Mouse (Mus musculus) G1E (cell line): Measurements from ENCODE around the gene Unc5b.

Experiments used
- CTCF ChIP-seq: IDR thresholded peaks from 2 replicates; pipeline ENCODE4 v1.5.1; 2012; ENCODE audit warnings: low read depth, low read length, inconsistent platforms, mixed read lengths
- GATA1 ChIP-seq: IDR thresholded peaks from 2 replicates; pipeline ENCODE4 v1.6.1; 2012; ENCODE audit warnings: borderline replicate concordance, low read length, inconsistent platforms, mixed read lengths
- POLR2AphosphoS5 ChIP-seq: IDR thresholded peaks from 2 replicates; pipeline ENCODE4 v1.6.1; 2012; ENCODE audit warnings: low read depth, low read length, inconsistent platforms; ENCODE audit not compliant: insufficient replicate concordance

DNA sequence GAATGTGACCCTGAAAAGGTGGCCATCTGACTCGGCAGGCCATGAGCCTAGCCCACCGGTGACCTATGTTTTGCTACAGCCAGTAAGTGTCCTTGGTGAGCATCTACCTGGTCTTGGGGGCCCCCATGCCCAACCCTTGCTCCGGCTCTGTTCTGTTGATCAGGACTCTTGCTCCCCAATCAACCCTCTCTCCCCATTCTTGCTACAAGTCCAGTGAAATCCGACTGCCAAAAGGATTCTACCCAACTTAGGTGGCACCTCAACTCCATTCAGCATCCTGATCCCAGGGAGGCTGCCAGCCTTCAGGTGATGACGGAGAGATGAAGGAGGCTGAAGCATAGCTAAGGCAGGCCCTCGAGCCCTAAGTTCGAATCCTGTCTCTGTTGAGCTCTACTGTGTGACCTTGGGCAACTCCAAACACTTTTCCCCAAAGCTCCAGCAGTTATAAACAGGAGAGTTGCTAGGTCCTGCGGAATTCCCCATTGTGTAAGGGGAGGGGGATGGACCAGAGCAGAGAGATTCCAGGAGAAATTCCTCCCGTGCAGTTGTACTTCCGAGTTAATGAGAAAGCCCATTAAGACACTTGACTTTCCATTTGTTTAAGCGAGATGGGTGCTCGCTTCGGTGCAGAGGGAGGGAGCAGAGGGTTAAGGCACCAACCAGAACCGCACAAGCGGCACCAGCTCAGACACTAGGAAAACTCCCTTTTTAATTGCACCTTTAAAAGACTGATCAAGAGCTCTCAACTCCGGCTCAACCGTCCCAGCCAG lies 3.3 kb downstream of the Unc5b start:
- TF ChIP-seq CTCF (no peak), POLR2AphosphoS5 (no peak), GATA1 (no peak)
